Mouse (Mus musculus): ENCODE data around the gene Hist1h2bq. TPM values are rescaled to one million over a fixed set of nuclear protein-coding genes. Genes with fewer than 3 reads are reported as not detected.
"Not testable (repeated sequence)": the region's sequence is repeated elsewhere in the genome, so short reads cannot be mapped to it uniquely, and the experiment has no call there.

Gene Hist1h2bq
- polyA plus RNA-seq, 1 experiment from 2014 or later = 3.9 TPM

GRCm38 (mm10) chr13:21828511-21828910 lies 18.5 kb upstream of the Hist1h2bq start:
- no peaks in the 10 kb centered on the region for H3K27me3 ChIP-seq (replicated peaks)
- no peak for ATAC-seq (ENCODE audit: low FRiP score)
- H3K4me1 ChIP-seq = no peaks in the 10 kb centered on the region
- H3K4me3 ChIP-seq (replicated peaks) = no peak overlapping the region
- no peaks in the 10 kb centered on the region for H3K36me3 ChIP-seq
- no peak overlapping the region for H3K9ac ChIP-seq (replicated peaks)
- no peak overlapping the region for H3K27ac ChIP-seq (replicated peaks)
- no peaks in the 10 kb centered on the region for H3K9me3 ChIP-seq (replicated peaks)
- H3K4me2 ChIP-seq = no peak overlapping the region
- WGBS = 84% methylated on average over 3 of the region's 3 CpGs

GRCm38 (mm10) chr13:21820082-21820890 lies 10.3 kb upstream of the Hist1h2bq start:
- H3K27me3 ChIP-seq (replicated peaks); H3K36me3 ChIP-seq; H3K4me3 ChIP-seq (replicated peaks); H3K9me3 ChIP-seq (replicated peaks); H3K9ac ChIP-seq (replicated peaks); ATAC-seq (ENCODE audit: low FRiP score); H3K4me2 ChIP-seq; H3K4me1 ChIP-seq; H3K27ac ChIP-seq (replicated peaks): not testable (repeated sequence)
- WGBS = 79% methylated on average over 7 of the region's 16 CpGs

- peak overlapping the region; percentile 18; the same call in 1 of the 2 replicates for H3K4me3 ChIP-seq (replicated peaks)
- H3K36me3 ChIP-seq; H3K27me3 ChIP-seq (replicated peaks); ATAC-seq (ENCODE audit: low FRiP score); H3K27ac ChIP-seq (replicated peaks); H3K4me1 ChIP-seq; H3K9me3 ChIP-seq (replicated peaks); H3K9ac ChIP-seq (replicated peaks): not testable (repeated sequence)
- peak overlapping the region; percentile 47 for H3K4me2 ChIP-seq
- WGBS = 1% methylated on average over 14 of the region's 14 CpGs
Measured at GRCm38 (mm10) chr13:21812092-21812491, 2.1 kb upstream of the Hist1h2bq start.

GRCm38 (mm10) chr13:21811539-21811938 lies 1.5 kb upstream of the Hist1h2bq start, which contains the start of gene Hist1h4m:
Hist1h4m (plus strand) TSS chr13:21811746.
- peak within 1 kb of the TSS; percentile 18; the same call in 1 of the 2 replicates for H3K4me3 ChIP-seq (replicated peaks)
- WGBS = no CpG with 5 or more reads among the region's 24 CpGs
- not testable (repeated sequence) for H3K27ac ChIP-seq (replicated peaks); H3K9ac ChIP-seq (replicated peaks); H3K9me3 ChIP-seq (replicated peaks); H3K4me1 ChIP-seq; H3K36me3 ChIP-seq; H3K27me3 ChIP-seq (replicated peaks)
- H3K4me2 ChIP-seq = peak within 1 kb of the TSS; percentile 47
- peak; percentile 77 for ATAC-seq (ENCODE audit: low FRiP score)

GRCm38 (mm10) chr13:21811074-21811473 lies 1.1 kb upstream of the Hist1h2bq start:
- not testable (repeated sequence) for H3K4me2 ChIP-seq; H3K9ac ChIP-seq (replicated peaks); H3K27me3 ChIP-seq (replicated peaks); H3K9me3 ChIP-seq (replicated peaks); H3K4me3 ChIP-seq (replicated peaks); H3K27ac ChIP-seq (replicated peaks); H3K36me3 ChIP-seq; H3K4me1 ChIP-seq
- ATAC-seq (ENCODE audit: low FRiP score) = peak; percentile 15
- WGBS = no CpG with 5 or more reads among the region's 8 CpGs

- H3K4me1 ChIP-seq; H3K9ac ChIP-seq (replicated peaks); H3K4me3 ChIP-seq (replicated peaks); H3K36me3 ChIP-seq; H3K27ac ChIP-seq (replicated peaks); H3K9me3 ChIP-seq (replicated peaks); H3K27me3 ChIP-seq (replicated peaks); H3K4me2 ChIP-seq: not testable (repeated sequence)
- no CpG with 5 or more reads among the region's 4 CpGs for WGBS
- peak; percentile 79 for ATAC-seq (ENCODE audit: low FRiP score)
Measured at GRCm38 (mm10) chr13:21803058-21803457, 6.9 kb downstream of the Hist1h2bq start.

- not testable (repeated sequence) for H3K9ac ChIP-seq (replicated peaks); H3K4me1 ChIP-seq; ATAC-seq (ENCODE audit: low FRiP score); H3K27ac ChIP-seq (replicated peaks); H3K4me2 ChIP-seq; H3K4me3 ChIP-seq (replicated peaks); H3K36me3 ChIP-seq; H3K27me3 ChIP-seq (replicated peaks); H3K9me3 ChIP-seq (replicated peaks)
Measured at GRCm38 (mm10) chr13:21797163-21797562, 12.8 kb downstream of the Hist1h2bq start.

- 97% methylated on average over 7 of the region's 7 CpGs for WGBS
- no peaks in the 10 kb centered on the region for H3K36me3 ChIP-seq
- H3K9ac ChIP-seq (replicated peaks) = no peak overlapping the region
- no peak overlapping the region for H3K27ac ChIP-seq (replicated peaks)
- no peak overlapping the region for H3K4me2 ChIP-seq
- no peaks in the 10 kb centered on the region for H3K9me3 ChIP-seq (replicated peaks)
- no peak overlapping the region for H3K4me3 ChIP-seq (replicated peaks)
- peaks cover 5% of the 10 kb centered on the region; the same call in 1 of the 2 replicates for H3K4me1 ChIP-seq
- ATAC-seq (ENCODE audit: low FRiP score) = no peak
- H3K27me3 ChIP-seq (replicated peaks) = no peaks in the 10 kb centered on the region
Measured at GRCm38 (mm10) chr13:21795584-21795983, 14.4 kb downstream of the Hist1h2bq start.

- H3K27ac ChIP-seq (replicated peaks) = no peak overlapping the region
- no peaks in the 10 kb centered on the region for H3K36me3 ChIP-seq
- H3K4me1 ChIP-seq = peaks cover 19% of the 10 kb centered on the region
- H3K4me2 ChIP-seq = peak overlapping the region; percentile 46
- 6% methylated on average over 18 of the region's 18 CpGs for WGBS
- no peaks in the 10 kb centered on the region for H3K9me3 ChIP-seq (replicated peaks)
- H3K27me3 ChIP-seq (replicated peaks) = no peaks in the 10 kb centered on the region
- H3K9ac ChIP-seq (replicated peaks) = peak overlapping the region; percentile 28; the same call in 1 of the 2 replicates
- ATAC-seq (ENCODE audit: low FRiP score) = no peak
- H3K4me3 ChIP-seq (replicated peaks) = 0 out of 2 replicates have a peak overlapping the region, but pooled peaks have one; percentile 4
Measured at GRCm38 (mm10) chr13:21790601-21791283, 19.3 kb downstream of the Hist1h2bq start.

GRCm38 (mm10) chr13:21789925-21790324 lies 20.1 kb downstream of the Hist1h2bq start:
- Histone ChIP-seq H3K27me3 (replicated peaks) (no peaks in the 10 kb centered on the region), H3K4me3 (replicated peaks) (no peak overlapping the region), H3K27ac (replicated peaks) (no peak overlapping the region), H3K9ac (replicated peaks) (no peak overlapping the region), H3K9me3 (replicated peaks) (no peaks in the 10 kb centered on the region), H3K4me2 (no peak overlapping the region), H3K36me3 (no peaks in the 10 kb centered on the region), H3K4me1 (peaks cover 19% of the 10 kb centered on the region)
- ATAC-seq (ENCODE audit: low FRiP score) = no peak
- WGBS = 62% methylated on average over 6 of the region's 6 CpGs

- H3K9ac ChIP-seq (replicated peaks) = 0 out of 2 replicates have a peak overlapping the region, but pooled peaks have one; percentile 34
- ATAC-seq (ENCODE audit: low FRiP score) = peak; percentile 6
- H3K27ac ChIP-seq (replicated peaks) = 0 out of 2 replicates have a peak overlapping the region, but pooled peaks have one; percentile 33
- no peaks in the 10 kb centered on the region for H3K9me3 ChIP-seq (replicated peaks)
- H3K4me1 ChIP-seq = peaks cover 29% of the 10 kb centered on the region
- WGBS = 12% methylated on average over 16 of the region's 21 CpGs
- H3K4me3 ChIP-seq (replicated peaks) = peak overlapping the region; percentile 40
- no peaks in the 10 kb centered on the region for H3K27me3 ChIP-seq (replicated peaks)
- no peaks in the 10 kb centered on the region for H3K36me3 ChIP-seq
- peak overlapping the region; percentile 67 for H3K4me2 ChIP-seq
Measured at GRCm38 (mm10) chr13:21787760-21788593, 22.0 kb downstream of the Hist1h2bq start.
